Mouse (Mus musculus): ENCODE measurements around the gene Phkb.

DNA sequence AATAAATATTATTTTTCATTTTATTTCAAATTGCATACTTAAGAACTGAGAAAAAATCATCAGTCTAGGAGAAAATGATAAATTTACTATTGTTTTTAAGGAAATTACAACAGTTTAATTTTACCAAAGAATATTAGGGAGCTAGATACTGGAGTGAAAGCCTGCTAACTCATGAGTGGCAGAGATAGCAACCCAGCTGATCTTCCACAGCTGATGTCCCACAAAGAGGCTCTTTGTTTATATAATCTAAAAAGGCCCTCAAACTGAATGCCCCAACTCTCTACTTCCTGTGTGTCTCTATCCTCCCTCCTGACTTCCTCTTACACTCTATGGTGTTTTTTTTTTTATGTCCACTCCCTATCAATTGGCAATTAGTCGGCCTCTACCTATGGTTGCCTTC is 152.2 kb downstream of the Phkb start:
- TF ChIP-seq ELF1 (IDR thresholded peaks at IDR 0.05; ENCODE audit: low read depth, low read length) = peak; percentile 49; the same call in 1 of the 2 replicates
- peak; percentile 44 to 52; a peak in 3 of 4 replicates for TF ChIP-seq EP300 (IDR thresholded peaks at IDR 0.05; ENCODE audit: low read depth in 1 of 2, low read length in 2 of 2)
- no peak for TF ChIP-seq CTCF (IDR thresholded peaks at IDR 0.05 in 2 of 3, conservative IDR thresholded peaks at IDR 0.05 in 1 of 3; ENCODE audit: control insufficient read depth in 1 of 3, insufficient read depth in 1 of 3, low read depth in 2 of 3, low read length in 3 of 3, poor library complexity in 1 of 3, severe bottlenecking in 1 of 3)
- TF ChIP-seq POLR2A (IDR thresholded peaks at IDR 0.05; ENCODE audit: control insufficient read depth in 1 of 2, insufficient read depth in 1 of 2, low read depth in 1 of 2, low read length in 2 of 2, poor library complexity in 1 of 2) = no peak
- no peak for TF ChIP-seq TAL1 (IDR thresholded peaks at IDR 0.05; ENCODE audit: low read length)
- no peak for TF ChIP-seq E2F4 (IDR thresholded peaks at IDR 0.05; ENCODE audit: borderline replicate concordance, low read depth, low read length)

All from MEL (cell line).